Mouse (Mus musculus) kidney, adult 11 months (tissue): ENCODE results near the gene Gm7137.
"Not testable (repeated sequence)": the region's sequence is repeated elsewhere in the genome, so short reads cannot be mapped to it uniquely, and the experiment has no call there.

ENCODE experiments used
- DNase-seq: peaks from one replicate; pipeline ENCODE4 v3.0.0; 2022

Gm7137 gene

GRCm38 (mm10) chr10:77787876-77788275, at the start of gene Gm7137:
TSS of gene Gm7137 (minus strand) at chr10:77788200.
- not testable (repeated sequence) for DNase-seq

- DNase-seq, result no peak
Measured at GRCm38 (mm10) chr10:77835647-77836046, 47.6 kb upstream of the Gm7137 start, which contains the start of gene Krtap10-10. TSS of gene Krtap10-10 (plus strand) at chr10:77835947.

GRCm38 (mm10) chr10:77826951-77827350, 39.0 kb upstream of the Gm7137 start, which contains the start of gene Krtap10-4:
TSS of gene Krtap10-4 (minus strand) at chr10:77827095.
- no peak for DNase-seq

- DNase-seq, result no peak
Measured at GRCm38 (mm10) chr10:77819203-77819602, 31.2 kb upstream of the Gm7137 start.

- no peak for DNase-seq
Measured at GRCm38 (mm10) chr10:77818523-77818922, 30.5 kb upstream of the Gm7137 start.

- DNase-seq, result no peak
Measured at GRCm38 (mm10) chr10:77815514-77815913, 27.5 kb upstream of the Gm7137 start.

GRCm38 (mm10) chr10:77814382-77814781, 26.4 kb upstream of the Gm7137 start, which contains the start of gene Gm2696:
TSS of gene Gm2696 (plus strand) at chr10:77814682.
- DNase-seq, result no peak

GRCm38 (mm10) chr10:77811743-77812142, 23.7 kb upstream of the Gm7137 start, which contains the start of gene Gm9507:
TSS of gene Gm9507 (minus strand) at chr10:77811843.
- no peak for DNase-seq

GRCm38 (mm10) chr10:77804095-77804494, 16.1 kb upstream of the Gm7137 start:
- DNase-seq, result no peak

GRCm38 (mm10) chr10:77798921-77799508, 11.0 kb upstream of the Gm7137 start, which contains the start of gene Gm19668:
TSS of gene Gm19668 (minus strand) at chr10:77799133.
- no peak for DNase-seq

- DNase-seq, result not testable (repeated sequence)
Measured at GRCm38 (mm10) chr10:77798164-77798920, 10.3 kb upstream of the Gm7137 start.

- no peak for DNase-seq
Measured at GRCm38 (mm10) chr10:77797677-77798076, 9.7 kb upstream of the Gm7137 start.

- DNase-seq, result no peak
Measured at GRCm38 (mm10) chr10:77794976-77795375, 7.0 kb upstream of the Gm7137 start, which contains the start of gene Gm9639. TSS of gene Gm9639 (minus strand) at chr10:77795076.

GRCm38 (mm10) chr10:77788621-77789020, 621 bp upstream of the Gm7137 start:
- no peak for DNase-seq

- DNase-seq, result not testable (repeated sequence)
Measured at GRCm38 (mm10) chr10:77783396-77783795, 4.6 kb downstream of the Gm7137 start.

- not testable (repeated sequence) for DNase-seq
Measured at GRCm38 (mm10) chr10:77782442-77782841, 5.6 kb downstream of the Gm7137 start, which contains the start of gene Gm3250. TSS of gene Gm3250 (minus strand) at chr10:77782542.

GRCm38 (mm10) chr10:77776844-77777243, 11.2 kb downstream of the Gm7137 start, which contains the start of gene Gm7138:
TSS of gene Gm7138 (minus strand) at chr10:77776944.
- DNase-seq, result not testable (repeated sequence)

GRCm38 (mm10) chr10:77772142-77772541, 15.9 kb downstream of the Gm7137 start:
- DNase-seq, result not testable (repeated sequence)

- not testable (repeated sequence) for DNase-seq
Measured at GRCm38 (mm10) chr10:77771225-77771624, 16.8 kb downstream of the Gm7137 start, which contains the start of gene Gm3238. TSS of gene Gm3238 (minus strand) at chr10:77771325.

- no peak for DNase-seq
Measured at GRCm38 (mm10) chr10:77769727-77770126, 18.3 kb downstream of the Gm7137 start.

- not testable (repeated sequence) for DNase-seq
Measured at GRCm38 (mm10) chr10:77759582-77759981, 28.4 kb downstream of the Gm7137 start, which contains the start of gene Gm3233. TSS of gene Gm3233 (minus strand) at chr10:77759682.

GRCm38 (mm10) chr10:77753448-77753847, 34.6 kb downstream of the Gm7137 start:
- DNase-seq, result no peak

- not testable (repeated sequence) for DNase-seq
Measured at GRCm38 (mm10) chr10:77752312-77752711, 35.7 kb downstream of the Gm7137 start.
